Mouse (Mus musculus): ENCODE measurements around the gene 1110004F10Rik. TPM values are rescaled to one million over a fixed set of nuclear protein-coding genes. Genes with fewer than 3 reads are reported as not detected.

1110004F10Rik gene
- total and polyA plus RNA-seq, 3 experiments = 120 to 262 (median 196) TPM

DNA sequence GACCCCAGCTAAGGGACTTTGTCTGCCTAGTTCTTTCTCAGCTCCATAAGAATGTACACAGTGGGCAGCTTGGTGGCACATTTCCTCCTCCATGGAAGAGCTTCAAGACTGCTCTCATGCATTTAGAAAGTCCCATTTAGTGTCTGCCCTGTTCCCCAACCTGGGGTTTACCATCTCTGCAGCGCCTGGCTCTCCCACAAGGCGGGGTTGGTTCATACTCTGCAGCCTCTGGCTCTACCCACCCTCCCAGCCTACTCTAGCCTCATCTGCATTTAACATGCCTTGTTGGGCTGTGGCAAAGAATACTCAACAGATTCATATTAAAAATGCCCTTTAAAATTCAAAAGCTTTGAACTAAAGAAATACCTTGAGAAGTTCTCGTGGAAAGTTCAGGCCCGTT lies 81.5 kb downstream of the 1110004F10Rik start:
- Histone ChIP-seq H3K27me3 (replicated peaks) (no peaks in the 10 kb centered on the region), H3K9me3 (replicated peaks; ENCODE audit: low read length) (no peaks in the 10 kb centered on the region), H3K4me2 (ENCODE audit: insufficient read depth, low read depth, poor library complexity, severe bottlenecking) (no peak overlapping the region), H3K27ac (ENCODE audit: insufficient read depth, low read depth) (no peak overlapping the region), H3K4me1 (ENCODE audit: control insufficient read depth in 1 of 2, insufficient read depth in 2 of 2) (no peaks in the 10 kb centered on the region), H3K36me3 (replicated peaks in 1 of 2; ENCODE audit: control insufficient read depth in 1 of 2, insufficient read depth in 1 of 2, low read length in 1 of 2) (no peaks in the 10 kb centered on the region), H3K79me2 (replicated peaks; ENCODE audit: control insufficient read depth, extremely low read depth, insufficient read depth, poor library complexity, severe bottlenecking) (no peaks in the 10 kb centered on the region), H3K4me3 (replicated peaks in 1 of 3; ENCODE audit: low read depth in 2 of 3, low read length in 2 of 3, poor library complexity in 1 of 3) (no peak overlapping the region), H3K9ac (ENCODE audit: insufficient read depth, low read depth) (no peak overlapping the region)
- dilution Hi-C loops (cut with MboI; ENCODE audit: extremely low pct_ligation_motif_present, extremely low pct_unique_long_range_greater_than_20kb, low sequenced_read_pairs) = no loop called here
- TF ChIP-seq ELF1 (IDR thresholded peaks at IDR 0.05; ENCODE audit: low read depth, low read length) (no peak), NRF1 (IDR thresholded peaks at IDR 0.05; ENCODE audit: low read depth, low read length) (no peak), MAFK (IDR thresholded peaks at IDR 0.05; ENCODE audit: insufficient replicate concordance, low read length) (no peak), MEF2A (IDR thresholded peaks at IDR 0.05; ENCODE audit: borderline replicate concordance, low read depth, low read length) (no peak), KAT2A (IDR thresholded peaks at IDR 0.05; ENCODE audit: insufficient replicate concordance, low read length) (no peak), SIN3A (IDR thresholded peaks at IDR 0.05; ENCODE audit: low read length) (no peak), ETS1 (conservative IDR thresholded peaks at IDR 0.05; ENCODE audit: low read depth, low read length) (no peak), PAX5 (IDR thresholded peaks at IDR 0.05; ENCODE audit: low read length) (no peak)
- in situ Hi-C loops (cut with MboI; ENCODE audit: low pct_ligation_motif_present, low pct_unique_long_range_greater_than_20kb, low sequenced_read_pairs) = no loop called here
- no peak for DNase-seq (ENCODE audit: extremely low read depth)

DNA sequence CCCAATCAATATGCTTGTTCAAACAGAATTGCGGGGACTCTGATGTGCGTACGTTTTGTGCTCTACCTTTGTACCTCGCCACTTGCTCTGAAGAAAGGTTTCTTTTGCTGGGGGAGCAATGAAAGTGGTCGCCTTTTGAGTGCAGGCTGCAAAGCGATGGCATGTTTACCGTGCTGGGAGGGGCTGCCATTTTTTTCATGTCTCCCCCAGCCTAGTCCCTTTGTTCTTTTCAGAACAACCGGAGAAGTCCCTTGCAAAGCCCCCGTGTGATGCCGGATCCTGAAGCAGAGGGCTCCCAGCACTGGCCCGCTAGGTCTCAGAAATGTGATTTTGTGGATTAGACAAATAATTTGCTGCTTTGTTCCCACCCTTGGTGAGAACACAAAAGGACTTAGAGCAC lies 82.0 kb downstream of the 1110004F10Rik start:
- no peak overlapping the region for H3K27ac ChIP-seq (ENCODE audit: insufficient read depth, low read depth)
- H3K9ac ChIP-seq (ENCODE audit: insufficient read depth, low read depth) = no peak overlapping the region
- H3K4me3 ChIP-seq (replicated peaks in 1 of 3; ENCODE audit: low read depth in 2 of 3, low read length in 2 of 3, poor library complexity in 1 of 3) = no peak overlapping the region
- dilution Hi-C loops (cut with MboI; ENCODE audit: extremely low pct_ligation_motif_present, extremely low pct_unique_long_range_greater_than_20kb, low sequenced_read_pairs) = no loop called here
- no peaks in the 10 kb centered on the region for H3K79me2 ChIP-seq (replicated peaks; ENCODE audit: control insufficient read depth, extremely low read depth, insufficient read depth, poor library complexity, severe bottlenecking)
- in situ Hi-C loops (cut with MboI; ENCODE audit: low pct_ligation_motif_present, low pct_unique_long_range_greater_than_20kb, low sequenced_read_pairs) = no loop called here
- DNase-seq (ENCODE audit: extremely low read depth) = no peak
- no peaks in the 10 kb centered on the region for H3K36me3 ChIP-seq (replicated peaks in 1 of 2; ENCODE audit: control insufficient read depth in 1 of 2, insufficient read depth in 1 of 2, low read length in 1 of 2)
- TF ChIP-seq TCF12 (IDR thresholded peaks at IDR 0.05; ENCODE audit: low read depth, low read length) = no peak
- no peaks in the 10 kb centered on the region for H3K4me1 ChIP-seq (ENCODE audit: control insufficient read depth in 1 of 2, insufficient read depth in 2 of 2)
- H3K9me3 ChIP-seq (replicated peaks; ENCODE audit: low read length) = no peaks in the 10 kb centered on the region
- no peaks in the 10 kb centered on the region for H3K27me3 ChIP-seq (replicated peaks)
- no peak overlapping the region for H3K4me2 ChIP-seq (ENCODE audit: insufficient read depth, low read depth, poor library complexity, severe bottlenecking)

DNA sequence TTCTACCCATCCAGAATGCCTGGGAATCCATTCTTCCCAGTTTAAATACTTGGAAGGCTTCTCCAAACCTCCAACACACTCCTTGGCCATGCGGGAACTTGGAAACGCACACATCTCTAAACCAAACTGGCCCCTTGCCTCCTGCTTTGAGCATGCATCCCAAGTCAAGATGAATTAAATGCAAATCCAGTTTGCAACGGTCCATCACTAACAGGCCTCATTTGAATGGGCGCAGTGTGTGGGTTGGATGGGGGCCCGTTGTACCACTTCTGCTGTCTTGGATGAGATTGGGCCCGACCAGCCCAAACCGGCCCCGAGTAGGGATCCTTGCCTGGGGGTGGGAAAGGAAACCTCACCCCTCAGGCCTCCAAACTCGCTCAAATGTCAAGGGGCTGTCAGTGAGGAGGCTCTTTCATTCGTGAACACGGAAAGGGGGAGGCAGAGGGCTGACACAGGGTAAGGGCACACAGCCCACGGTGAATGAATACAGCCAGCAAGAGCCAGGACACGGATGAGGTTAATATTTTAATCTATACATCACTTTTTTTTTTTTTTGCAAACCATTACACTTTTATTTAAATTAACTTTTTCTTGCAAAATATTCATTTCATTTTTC lies 83.9 kb downstream of the 1110004F10Rik start:
- in situ Hi-C loops (cut with MboI; ENCODE audit: low pct_ligation_motif_present, low pct_unique_long_range_greater_than_20kb, low sequenced_read_pairs) (no loop called here), dilution Hi-C loops (cut with MboI; ENCODE audit: extremely low pct_ligation_motif_present, extremely low pct_unique_long_range_greater_than_20kb, low sequenced_read_pairs) (no loop called here)
- Histone ChIP-seq H3K27me3 (replicated peaks) (no peaks in the 10 kb centered on the region), H3K27ac (ENCODE audit: insufficient read depth, low read depth) (no peak overlapping the region), H3K9ac (ENCODE audit: insufficient read depth, low read depth) (no peak overlapping the region), H3K9me3 (replicated peaks; ENCODE audit: low read length) (no peaks in the 10 kb centered on the region), H3K4me3 (replicated peaks in 1 of 3; ENCODE audit: low read depth in 2 of 3, low read length in 2 of 3, poor library complexity in 1 of 3) (no peak overlapping the region), H3K4me2 (ENCODE audit: insufficient read depth, low read depth, poor library complexity, severe bottlenecking) (no peak overlapping the region), H3K4me1 (ENCODE audit: control insufficient read depth in 1 of 2, insufficient read depth in 2 of 2) (no peaks in the 10 kb centered on the region), H3K36me3 (replicated peaks in 1 of 2; ENCODE audit: control insufficient read depth in 1 of 2, insufficient read depth in 1 of 2, low read length in 1 of 2) (no peaks in the 10 kb centered on the region), H3K79me2 (replicated peaks; ENCODE audit: control insufficient read depth, extremely low read depth, insufficient read depth, poor library complexity, severe bottlenecking) (no peaks in the 10 kb centered on the region)
- no peak for TF ChIP-seq SIN3A (IDR thresholded peaks at IDR 0.05; ENCODE audit: low read length)
- no peak for TF ChIP-seq SMC3 (IDR thresholded peaks at IDR 0.05; ENCODE audit: low read depth, low read length)
- TF ChIP-seq USF1 (IDR thresholded peaks at IDR 0.05; ENCODE audit: low read depth, low read length) = no peak
- TF ChIP-seq ELF1 (IDR thresholded peaks at IDR 0.05; ENCODE audit: low read depth, low read length) = no peak
- no peak for DNase-seq (ENCODE audit: extremely low read depth)
